Mouse (Mus musculus) retina, postnatal 7 days (tissue): Measurements from ENCODE around the gene Grcc10.

Source experiments
- DNase-seq: peaks from one replicate; pipeline ENCODE4 v3.0.0-alpha.2; 2012; ENCODE audit warnings: low read depth, low spot score

Gene Grcc10

DNA sequence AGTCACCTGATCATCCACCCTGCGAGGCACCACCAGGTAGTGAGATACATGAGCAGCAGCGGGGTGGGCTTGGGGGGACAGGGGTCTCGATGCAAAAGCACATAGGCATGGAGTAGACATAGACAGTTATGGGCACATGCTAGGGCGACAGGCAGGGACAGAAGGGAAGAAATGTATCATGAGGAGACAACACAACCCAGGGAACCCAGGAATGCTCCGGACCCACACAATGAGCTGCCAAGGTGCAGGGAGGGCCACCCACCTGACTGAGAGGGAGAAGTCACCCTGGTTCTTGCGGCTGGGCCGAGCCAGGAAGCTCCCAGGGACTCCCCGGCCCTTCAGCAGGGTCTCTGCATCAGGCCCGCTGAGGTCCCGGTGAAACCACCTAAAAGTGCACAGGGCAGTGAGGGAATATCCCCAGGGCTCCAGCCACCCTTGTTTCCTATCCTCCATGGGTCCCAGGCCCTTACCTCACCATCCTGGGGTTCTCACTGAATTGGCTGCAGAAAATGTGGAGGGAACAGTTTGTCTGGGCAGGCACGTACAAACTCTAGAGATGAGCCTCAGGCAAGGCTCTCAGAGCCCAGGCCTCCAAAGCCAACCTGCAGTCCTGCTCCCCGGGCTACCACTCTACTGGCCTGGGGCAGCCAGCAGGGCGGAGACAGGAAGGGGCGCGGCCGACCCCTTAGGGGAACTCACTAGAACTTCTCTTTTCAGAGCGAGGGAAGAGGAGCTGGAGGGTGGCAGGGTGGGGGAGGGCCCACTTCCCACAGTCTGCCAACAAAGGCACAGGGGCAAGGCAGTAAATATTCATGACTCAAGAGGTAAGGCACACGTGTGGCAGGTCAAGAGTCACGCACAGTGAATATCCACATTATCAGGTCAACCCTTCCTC lies 8.5 kb downstream of the Grcc10 start:
- DNase-seq = no peak

GRCm38 (mm10) chr6:124731038-124731437 lies 10.1 kb downstream of the Grcc10 start:
- DNase-seq = no peak

DNA sequence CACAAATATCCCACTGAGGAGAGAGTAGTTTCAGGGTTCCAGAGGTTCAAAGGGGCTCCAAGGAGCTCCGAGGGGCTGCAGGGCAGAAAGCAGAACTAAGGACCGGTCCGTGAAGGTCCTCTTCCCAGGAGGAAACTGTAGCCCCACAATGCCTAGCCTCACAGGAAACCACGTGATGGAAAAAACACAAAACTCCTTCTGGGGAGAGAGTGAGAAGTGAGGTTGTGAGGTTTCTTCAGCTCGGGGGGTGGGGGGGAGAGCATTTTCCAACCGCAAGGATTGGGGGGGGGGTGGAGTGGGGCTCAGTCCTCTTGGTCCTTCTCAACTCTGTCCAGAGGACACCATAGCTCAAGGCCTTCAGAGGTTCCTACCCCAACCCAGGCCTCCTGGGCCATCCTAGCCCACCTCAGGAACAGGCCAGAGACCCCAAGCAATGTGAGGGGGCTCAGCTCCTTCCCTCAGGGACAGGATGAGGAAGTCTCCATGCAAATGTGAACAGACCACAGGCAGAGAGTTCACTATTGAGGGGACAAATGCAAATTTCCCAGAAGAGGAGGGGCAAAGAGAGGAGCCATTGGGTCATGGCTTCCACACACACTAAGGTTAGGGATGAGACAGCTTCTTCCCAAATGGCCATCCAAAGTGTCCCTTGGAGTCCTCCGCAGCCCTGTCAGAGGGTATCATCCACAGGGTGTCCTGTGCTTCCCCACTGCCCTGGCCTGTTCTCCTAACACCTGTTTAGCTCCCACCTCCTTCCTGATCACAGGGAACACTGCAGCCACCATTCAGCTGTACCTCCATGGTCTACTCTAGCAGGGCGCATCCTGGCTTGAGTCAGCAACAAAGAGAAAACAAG lies 11.1 kb downstream of the Grcc10 start:
- no peak for DNase-seq

DNA sequence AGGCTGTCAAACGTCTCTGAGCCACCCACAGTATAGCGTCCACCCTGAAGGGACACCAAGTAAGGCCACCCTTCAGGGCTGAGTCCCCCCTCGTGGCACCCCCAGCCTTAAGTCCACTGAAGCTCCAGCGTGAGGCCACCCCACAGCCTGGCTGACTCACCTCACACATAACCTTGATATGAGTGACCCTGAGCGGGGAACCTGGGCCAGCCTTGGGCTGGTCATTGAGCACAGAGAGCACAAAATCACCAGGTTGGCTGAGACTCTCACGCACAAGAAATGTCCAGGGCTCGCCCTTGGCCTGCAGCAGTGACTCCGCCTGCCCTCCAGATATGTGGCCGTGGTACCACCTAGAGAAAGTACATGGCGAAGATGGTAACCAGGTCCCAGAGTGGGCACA lies 12.6 kb downstream of the Grcc10 start:
- no peak for DNase-seq

GRCm38 (mm10) chr6:124724472-124724871 lies 16.7 kb downstream of the Grcc10 start:
- no peak for DNase-seq

DNA sequence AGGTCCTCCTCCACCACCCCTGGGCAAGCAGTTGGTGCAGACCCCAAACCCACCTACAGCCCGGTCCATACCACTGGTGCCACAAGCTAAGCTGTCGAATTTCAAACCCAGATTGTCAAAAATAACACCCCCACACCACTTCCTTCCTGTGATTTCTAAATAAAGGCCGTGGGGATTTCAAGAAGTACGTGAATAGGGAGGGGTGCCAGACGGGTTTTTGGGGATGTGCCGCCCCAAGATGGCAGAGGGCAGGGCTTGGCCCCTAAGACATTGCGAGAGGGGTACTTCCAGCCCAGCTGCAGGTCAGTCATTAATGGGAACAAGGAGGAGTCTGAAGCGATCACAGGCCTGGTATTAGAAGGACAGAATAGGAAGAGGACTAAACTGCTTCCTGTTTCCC lies 17.6 kb downstream of the Grcc10 start:
- no peak for DNase-seq

GRCm38 (mm10) chr6:124722876-124723473 lies 18.2 kb downstream of the Grcc10 start:
- DNase-seq = no peak

GRCm38 (mm10) chr6:124720904-124721303 lies 20.3 kb downstream of the Grcc10 start:
- no peak for DNase-seq

GRCm38 (mm10) chr6:124719354-124719978 lies 21.7 kb downstream of the Grcc10 start:
- DNase-seq = no peak

GRCm38 (mm10) chr6:124718703-124719102 lies 22.5 kb downstream of the Grcc10 start:
- no peak for DNase-seq

DNA sequence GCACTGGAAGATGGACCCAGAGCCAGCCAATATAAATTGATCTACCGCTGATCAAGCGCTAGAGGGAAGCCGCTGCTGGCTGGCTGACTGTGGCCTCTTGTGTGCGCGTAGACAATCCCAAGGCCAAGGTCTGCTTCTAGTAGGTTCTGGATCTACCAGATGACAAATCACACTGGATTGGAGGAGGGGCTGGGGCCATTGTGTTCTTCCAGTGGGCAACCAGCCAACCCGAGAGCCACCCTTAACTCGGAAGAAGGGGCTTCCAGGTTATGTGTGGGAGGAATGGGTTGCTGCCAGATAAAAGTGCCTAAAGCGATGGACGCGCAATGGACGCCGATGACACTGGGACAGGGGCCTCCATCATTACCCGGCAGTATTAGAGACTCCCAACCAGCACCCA lies 23.2 kb downstream of the Grcc10 start:
- DNase-seq = no peak

DNA sequence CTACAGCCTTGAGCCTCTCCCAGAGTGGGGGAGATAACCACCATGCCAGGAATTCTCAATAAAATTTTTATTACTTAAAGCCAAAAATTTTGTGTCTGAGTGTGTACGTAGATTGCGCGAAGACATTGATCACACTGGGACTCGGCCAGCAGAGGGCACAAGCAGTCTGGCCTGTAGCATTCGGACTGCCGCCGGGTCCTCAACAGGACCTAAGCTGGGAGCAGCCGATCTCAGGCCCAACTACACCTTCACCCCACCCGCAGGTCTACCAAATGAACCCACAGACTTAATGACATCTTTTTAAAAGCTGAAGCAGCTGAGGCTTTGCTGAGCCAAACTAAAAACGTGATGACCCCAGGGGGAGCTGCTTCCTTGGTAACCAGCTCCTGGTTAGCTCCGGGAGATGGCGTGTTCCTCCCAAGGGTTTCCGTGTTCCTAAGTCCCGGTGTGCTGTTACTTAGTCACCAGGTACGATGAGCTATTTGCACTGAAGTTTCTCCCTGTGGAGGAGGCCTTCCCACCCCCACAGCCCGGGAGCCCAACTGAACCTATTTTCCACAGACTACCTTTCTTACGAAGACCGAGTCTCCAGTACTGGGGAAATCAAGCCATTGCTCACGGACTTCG lies 24.2 kb downstream of the Grcc10 start:
- DNase-seq = no peak

DNA sequence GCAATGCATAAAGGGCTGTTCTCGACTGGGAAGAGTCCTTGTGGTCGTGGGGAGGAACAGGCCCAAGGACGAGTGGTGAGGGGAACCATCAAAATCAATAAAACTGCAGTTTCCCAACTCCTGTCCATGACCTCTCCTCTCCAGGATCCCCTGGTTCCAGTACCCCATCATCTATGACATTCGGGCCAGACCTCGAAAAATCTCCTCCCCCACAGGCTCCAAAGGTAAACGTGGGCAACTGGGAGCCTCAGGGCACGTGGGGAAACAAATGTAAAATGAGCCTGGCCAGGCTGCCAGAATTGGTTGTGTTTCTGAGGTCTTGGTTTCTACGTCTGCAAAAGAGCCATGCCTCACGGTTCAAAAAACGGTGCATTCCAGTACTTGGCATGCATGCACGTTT lies 28.3 kb downstream of the Grcc10 start:
- DNase-seq = no peak

DNA sequence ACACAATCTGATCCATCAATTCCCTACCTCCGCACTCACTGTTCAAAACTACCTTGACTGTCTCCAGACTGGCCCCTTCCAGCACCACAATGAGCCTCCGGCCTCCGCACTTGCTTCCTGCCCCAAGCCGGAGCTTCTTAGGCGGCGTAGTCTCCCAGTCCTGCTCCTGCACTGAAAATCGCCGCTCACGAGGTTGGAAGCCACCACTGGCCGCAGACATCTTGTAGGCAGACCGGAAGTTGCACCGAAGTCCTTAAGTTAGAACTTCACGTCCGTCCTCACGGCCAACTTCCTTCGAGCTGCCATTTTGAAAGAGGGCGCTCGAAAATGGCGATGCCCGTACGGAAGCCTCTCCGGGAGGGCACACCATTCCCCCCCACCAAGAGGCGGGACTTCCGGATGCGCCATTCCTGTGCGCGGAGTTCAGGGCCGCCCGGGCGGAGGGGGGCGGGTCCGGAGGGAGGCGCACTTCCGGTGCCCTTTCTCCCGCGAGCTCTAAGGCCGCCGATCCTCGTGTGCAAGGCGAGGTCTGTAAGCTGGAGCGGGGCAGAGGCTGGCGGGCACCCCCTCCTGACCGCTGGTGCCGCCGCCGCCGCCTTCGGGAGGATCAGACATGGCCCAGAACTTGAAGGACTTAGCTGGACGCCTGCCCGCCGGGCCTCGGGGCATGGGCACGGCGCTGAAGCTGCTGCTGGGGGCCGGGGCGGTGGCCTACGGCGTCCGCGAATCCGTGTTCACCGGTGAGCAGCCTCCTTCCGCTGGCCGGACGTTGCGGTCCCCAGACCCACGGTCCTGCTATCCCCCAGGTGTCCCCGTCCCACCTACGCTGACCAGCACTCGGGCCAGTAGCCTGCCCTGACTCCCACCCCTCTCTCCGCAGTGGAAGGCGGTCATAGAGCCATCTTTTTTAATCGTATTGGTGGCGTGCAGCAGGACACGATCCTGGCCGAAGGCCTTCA lies 29.1 kb downstream of the Grcc10 start, which contains the start of the genes Emg1 and Phb2:
Emg1 (minus strand) TSS at position 355 of the 959 bp plus-strand sequence.
Phb2 (plus strand) TSS at position 513 of the 959 bp plus-strand sequence.
- peak; percentile 98 for DNase-seq

DNA sequence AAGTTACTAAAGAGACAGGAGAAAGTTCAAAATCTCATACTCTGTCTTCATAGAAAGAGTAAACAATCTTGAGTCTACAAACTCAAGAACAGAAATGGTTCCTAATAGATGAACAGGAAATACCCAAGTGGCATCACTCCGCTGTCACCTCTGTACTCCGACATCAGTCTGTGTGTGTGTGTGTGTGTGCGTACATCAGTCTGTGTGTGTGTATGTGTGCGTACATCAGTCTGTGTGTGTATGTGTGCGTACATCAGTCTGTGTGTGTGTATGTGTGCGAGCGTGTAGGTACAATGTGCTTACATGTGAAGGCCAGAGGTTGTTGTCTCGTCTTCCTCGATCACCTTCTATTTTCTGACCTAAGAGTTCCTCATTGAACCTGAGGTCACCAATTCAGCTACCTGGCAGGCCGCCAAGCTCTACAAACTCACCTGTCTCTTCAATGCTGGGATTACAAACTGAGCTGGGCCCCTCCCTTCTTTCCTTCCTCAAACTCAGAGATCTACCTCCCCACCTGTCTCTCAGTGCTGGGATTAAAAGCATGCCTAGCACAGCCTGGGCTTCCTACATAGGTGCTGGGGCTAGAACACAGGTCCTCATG lies 32.8 kb downstream of the Grcc10 start:
- DNase-seq = no peak

DNA sequence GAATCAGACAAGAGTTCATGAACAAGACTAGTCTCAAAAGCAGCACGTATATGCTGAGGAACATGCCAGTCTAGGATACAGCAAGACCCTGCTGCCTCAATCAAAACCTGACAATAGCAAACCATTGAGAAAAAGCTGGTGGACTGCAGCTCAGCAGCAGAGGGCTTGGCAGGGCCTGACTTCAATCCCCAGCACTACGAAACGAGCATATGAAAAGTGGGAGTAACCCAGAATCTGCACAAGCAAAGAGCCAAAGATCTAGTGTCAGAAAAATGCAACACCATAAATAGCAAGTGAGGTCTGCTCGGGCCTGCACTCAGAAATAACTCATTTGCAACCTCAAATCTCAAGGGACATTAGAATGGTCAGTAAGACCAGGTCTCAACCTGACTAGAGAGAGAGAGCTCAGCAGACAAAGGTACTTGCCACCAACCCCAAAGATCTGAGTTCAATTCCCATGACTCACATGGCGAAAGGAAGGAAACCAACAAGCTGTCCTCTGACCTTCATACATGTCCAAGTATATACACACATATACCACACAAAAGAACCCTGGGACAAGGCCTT lies 35.0 kb downstream of the Grcc10 start:
- DNase-seq = no peak

- no peak for DNase-seq
Observed at GRCm38 (mm10) chr6:124704417-124704816, 36.8 kb downstream of the Grcc10 start.

GRCm38 (mm10) chr6:124703789-124704188 lies 37.4 kb downstream of the Grcc10 start:
- no peak for DNase-seq

GRCm38 (mm10) chr6:124702784-124703103 lies 38.4 kb downstream of the Grcc10 start:
- DNase-seq = peak; percentile 43
